Mouse (Mus musculus) gastrocnemius, adult 2 months (tissue): ENCODE measurements around the gene Ndel1. TPM values are rescaled to one million over a fixed set of nuclear protein-coding genes. Genes with fewer than 3 reads are reported as not detected.
A peak's percentile ranks its signal among the peaks of the same experiment; 100 is the strongest.
"Not testable (repeated sequence)": the region's sequence is repeated elsewhere in the genome, so short reads cannot be mapped to it uniquely, and the experiment has no call there.

Experiments
- DNase-seq: peaks from one replicate; pipeline ENCODE4 v3.0.0; 2022
- H3K27ac ChIP-seq: fragments of 200-600 bp; 2 replicates; pipeline ENCODE4 v1.8.1; 2022; ENCODE audit warnings: mild to moderate bottlenecking
- H3K4me3 ChIP-seq: fragments of 200-600 bp; 2 replicates; pipeline ENCODE4 v1.8.1; 2022; ENCODE audit warnings: mild to moderate bottlenecking, moderate library complexity
- CTCF ChIP-seq: fragments of 200-600 bp; IDR thresholded peaks from 2 replicates; pipeline ENCODE4 v1.8.1; 2022; ENCODE audit warnings: antibody characterized with exemption, mild to moderate bottlenecking, moderate library complexity
- intact Hi-C: fragments of 180-260 bp; cut with DNase I; formaldehyde crosslinking; loops from one replicate; pipeline ENCODE4 v1.15.1; 2025
- total RNA-seq, 2 experiments: library from RNA; stranded (reverse); gene quantifications; 2 replicates each; pipeline ENCODE4 v1.2.3; 2021

Ndel1 gene
- total RNA-seq, 2 experiments from 2014 or later = 82.3 to 82.4 TPM

DNA sequence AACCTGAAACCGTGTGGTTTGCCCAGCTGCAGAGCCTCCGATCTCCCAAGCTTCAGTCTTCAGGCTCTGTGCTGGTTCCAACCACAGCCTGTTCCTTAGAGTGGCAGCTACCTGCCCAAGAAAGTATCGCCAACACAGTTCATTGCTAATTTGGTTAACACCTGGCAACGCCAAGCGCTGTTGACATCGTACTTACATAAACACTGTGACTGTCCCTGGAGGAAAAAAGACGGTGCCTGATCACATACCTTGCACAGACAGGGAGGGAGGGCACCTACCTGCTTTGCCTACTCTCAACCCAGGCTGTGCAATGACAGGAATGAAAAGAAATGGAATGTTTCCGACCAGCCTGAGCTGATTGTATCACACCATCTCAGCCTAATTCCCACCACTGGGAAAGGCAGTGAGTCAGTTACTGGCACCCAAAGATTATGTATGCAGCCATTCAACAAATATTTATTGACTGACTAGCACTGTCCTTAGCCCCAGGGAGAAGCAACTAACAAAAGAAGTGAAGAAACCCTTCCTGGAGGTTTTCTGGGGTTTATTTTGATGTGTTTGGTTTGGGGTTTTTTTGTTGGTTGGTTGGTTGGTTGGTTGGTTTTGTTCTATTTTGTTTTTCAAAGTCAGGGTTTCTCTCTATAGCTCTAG is 11.6 kb downstream of the Ndel1 start:
- no peak for TF ChIP-seq CTCF
- no peak overlapping the region for H3K27ac ChIP-seq
- no peak for DNase-seq

DNA sequence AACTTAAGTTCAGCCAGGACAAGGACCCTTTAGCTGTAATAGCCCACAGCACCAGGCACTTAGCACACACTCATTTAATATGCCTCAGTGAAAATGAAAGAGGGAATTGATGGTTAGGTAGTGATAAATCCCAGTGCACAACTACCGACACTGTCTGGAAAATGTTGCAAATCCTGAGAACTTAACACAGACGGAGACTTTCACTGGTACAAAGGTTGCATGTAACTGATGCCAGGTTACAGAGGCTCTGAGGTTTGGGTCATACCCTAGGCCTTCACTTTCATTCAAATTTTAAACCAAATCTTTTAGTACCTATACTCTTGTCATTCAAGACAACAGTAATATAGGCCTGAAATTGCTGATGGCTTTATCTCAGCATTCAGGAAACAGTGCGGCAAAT is 14.3 kb downstream of the Ndel1 start:
- Histone ChIP-seq H3K4me3 (no peak overlapping the region), H3K27ac (no peak overlapping the region)
- no peak for DNase-seq
- no peak for TF ChIP-seq CTCF
- intact Hi-C loops = no loop called here

More for the DNA sequence above, 11.6 kb downstream of the Ndel1 start:
- intact Hi-C loops = no loop called here
- no peak overlapping the region for H3K4me3 ChIP-seq

DNA sequence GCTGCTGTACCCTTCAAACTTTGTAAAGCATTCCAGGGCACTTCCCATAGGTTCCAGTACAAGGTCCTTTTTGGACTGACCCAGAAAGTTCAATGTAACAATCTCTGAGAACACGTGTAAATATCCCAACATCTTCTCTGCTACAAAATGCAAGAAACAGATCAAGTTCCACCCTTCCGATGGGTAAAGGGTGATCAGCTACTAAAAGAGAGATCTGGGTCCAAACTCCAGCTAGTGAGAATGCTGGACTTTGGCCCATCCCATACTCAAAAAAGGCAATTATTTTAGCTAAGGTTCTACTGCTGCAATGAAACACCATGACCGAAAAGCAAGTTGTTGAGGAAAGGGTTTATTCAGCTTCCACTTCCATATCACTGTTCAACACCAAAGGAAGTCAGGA is 17.0 kb downstream of the Ndel1 start:
- intact Hi-C loops = no loop called here

DNA sequence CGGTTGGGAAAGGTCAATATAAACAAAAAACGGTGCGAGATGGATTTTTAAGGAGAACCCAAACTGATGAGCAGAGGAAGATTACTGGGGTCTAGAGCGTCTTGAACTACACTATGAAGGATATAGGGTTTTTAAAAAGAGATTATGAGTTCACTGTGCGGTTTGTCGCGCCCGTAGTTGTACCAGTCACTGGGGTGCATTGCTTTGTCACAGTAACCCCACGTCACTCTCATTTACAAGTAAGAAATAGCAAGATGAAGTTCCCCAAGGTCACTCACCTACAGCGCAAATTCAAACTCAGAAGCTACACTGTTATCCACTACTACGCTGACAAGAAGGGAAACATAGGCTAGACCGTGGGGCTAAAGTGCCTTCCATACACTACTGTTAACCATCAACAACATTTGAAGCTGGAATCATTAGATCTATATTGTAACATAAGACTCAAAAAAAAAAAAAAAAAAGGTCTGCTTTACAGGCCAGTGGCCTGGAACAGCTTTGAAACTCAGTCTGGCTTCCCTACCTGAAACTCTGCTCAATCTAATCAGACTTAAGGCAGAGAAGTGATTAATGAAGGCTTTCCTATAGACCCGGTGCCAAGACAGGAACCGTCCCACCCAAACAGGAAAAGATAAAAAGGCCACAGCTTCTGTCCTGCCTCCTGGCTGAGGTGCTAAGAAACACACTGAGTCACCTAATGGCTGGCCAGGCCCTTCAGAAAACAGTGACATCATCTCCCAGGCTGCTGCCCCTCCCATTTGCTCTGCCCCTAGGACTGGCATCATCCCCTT is 17.9 kb downstream of the Ndel1 start:
- H3K27ac ChIP-seq = peak overlapping the region; percentile 100
- intact Hi-C loops = no loop called here
- peak overlapping the region; percentile 95 for H3K4me3 ChIP-seq
- DNase-seq = peak; percentile 57
- TF ChIP-seq CTCF = peak; percentile 8; the same call in 1 of the 2 replicates

More for the DNA sequence above, 17.0 kb downstream of the Ndel1 start:
- DNase-seq = no peak
- H3K4me3 ChIP-seq = no peak overlapping the region
- no peak for TF ChIP-seq CTCF
- H3K27ac ChIP-seq = peak overlapping the region; percentile 100

DNA sequence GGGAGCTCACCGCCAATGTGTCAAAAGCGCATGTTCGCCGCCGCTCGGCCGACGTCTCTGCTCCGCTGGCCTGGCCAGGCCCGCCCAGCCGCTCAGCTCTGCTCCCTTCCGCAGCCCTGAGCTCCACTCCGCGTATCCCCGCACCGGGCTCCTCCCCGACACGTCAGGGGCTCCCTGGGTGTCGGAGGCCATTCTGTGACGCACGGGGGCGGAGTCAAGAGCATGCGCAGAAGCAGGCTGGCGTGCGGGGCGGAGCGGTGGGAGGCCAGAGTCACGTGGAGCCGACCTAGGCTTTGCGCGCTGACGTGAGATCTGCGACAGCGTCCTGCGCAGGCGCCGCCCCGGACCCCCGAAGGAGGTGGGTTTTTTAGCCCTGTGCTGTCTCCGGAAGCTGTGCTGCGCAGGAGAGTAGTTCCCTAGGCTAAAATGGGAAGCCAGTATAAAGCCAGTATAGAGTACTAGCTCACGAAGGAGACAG is 18.7 kb downstream of the Ndel1 start:
- Histone ChIP-seq H3K27ac (peak overlapping the region; percentile 100), H3K4me3 (peak overlapping the region; percentile 95)
- peak; percentile 100 for DNase-seq
- intact Hi-C loops = no loop called here
- TF ChIP-seq CTCF = no peak

DNA sequence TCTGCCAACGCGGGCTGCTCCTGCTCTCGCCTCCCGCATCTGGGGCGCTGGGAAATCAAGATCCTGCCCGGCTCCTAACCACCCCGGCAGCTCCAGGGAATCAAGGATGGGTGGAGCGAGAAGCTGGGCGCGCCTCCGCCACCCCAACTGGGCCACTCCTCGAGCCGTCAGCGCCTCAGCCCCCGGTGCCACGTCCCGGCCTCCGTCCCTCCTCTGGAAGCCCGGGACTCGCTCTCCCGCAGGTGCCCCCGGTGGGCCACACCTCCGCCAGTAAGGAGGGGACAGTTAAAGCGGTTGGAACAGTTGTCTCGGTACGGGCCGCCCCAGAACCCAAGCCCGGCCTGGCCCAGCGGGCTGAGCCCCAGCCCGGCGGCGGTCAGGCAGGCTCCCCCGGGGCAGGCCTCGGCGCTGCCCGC is 19.2 kb downstream of the Ndel1 start:
- Histone ChIP-seq H3K4me3 (peak overlapping the region; percentile 95), H3K27ac (peak overlapping the region; percentile 100)
- intact Hi-C loops = no loop called here
- peak; percentile 90 for DNase-seq
- TF ChIP-seq CTCF = no peak

DNA sequence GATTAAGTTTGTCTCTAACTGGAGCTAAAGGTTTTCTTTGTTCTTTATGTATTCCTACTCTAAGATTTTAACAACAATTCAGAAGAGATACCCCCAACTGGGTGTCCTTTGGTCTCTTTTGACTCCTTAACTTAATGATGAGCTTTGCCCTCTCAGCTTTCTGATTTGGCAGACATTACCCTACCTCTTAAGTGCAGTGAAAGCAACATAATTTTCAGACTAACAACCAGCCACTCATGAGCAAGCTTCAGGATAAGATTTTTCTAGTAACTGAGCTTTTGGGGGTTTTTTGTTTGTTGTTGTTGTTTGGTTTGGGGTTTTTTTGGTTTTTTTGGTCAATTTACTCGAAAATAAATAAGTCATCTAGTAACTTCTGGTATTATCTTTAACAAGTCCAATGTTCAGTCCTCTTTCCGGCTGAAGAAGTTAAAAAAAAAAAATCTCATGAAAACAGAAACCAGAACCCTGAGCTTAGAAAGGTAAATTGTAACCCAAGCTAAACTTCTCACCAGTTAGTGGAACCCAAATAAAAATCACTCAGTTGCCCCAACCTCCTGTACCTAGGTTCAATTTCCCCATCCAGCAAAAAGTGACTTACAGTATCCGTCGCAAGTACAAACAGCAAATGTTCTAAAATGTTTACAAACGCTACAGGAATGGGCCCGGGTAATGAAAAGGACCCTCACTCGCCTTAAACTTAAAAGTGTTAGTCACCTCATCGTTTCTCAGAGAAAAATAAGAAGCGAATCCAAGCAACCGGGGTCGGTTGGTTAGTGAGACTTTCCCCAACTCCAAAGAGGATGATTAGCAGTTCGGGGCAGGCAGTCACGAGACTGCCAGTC is 19.8 kb downstream of the Ndel1 start:
- Histone ChIP-seq H3K27ac (peak overlapping the region; percentile 100), H3K4me3 (peak overlapping the region; percentile 95)
- no peak for TF ChIP-seq CTCF
- no peak for DNase-seq
- intact Hi-C loops = no loop called here

DNA sequence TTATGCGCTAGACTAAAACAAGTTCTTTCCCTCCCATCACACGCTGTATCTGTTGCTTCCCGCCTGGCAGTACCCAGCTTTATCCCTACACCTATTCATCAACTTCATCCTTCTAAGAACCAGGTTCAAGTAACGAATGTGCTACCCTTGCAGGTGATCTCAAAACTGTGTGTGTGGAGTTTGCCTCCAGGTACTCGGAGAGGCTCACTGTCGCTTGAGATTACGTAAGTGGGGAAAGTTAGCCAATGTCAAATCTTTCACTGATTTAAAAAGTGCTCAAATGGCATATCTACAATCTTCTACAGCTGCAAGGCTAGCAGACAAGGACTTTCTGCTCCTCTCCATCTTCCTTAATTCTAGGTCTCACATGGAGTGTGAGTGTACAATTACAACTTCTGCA is 20.8 kb downstream of the Ndel1 start:
- TF ChIP-seq CTCF = no peak
- H3K4me3 ChIP-seq = peak overlapping the region; percentile 95
- no peak for DNase-seq
- intact Hi-C loops = no loop called here
- H3K27ac ChIP-seq = peak overlapping the region; percentile 100

DNA sequence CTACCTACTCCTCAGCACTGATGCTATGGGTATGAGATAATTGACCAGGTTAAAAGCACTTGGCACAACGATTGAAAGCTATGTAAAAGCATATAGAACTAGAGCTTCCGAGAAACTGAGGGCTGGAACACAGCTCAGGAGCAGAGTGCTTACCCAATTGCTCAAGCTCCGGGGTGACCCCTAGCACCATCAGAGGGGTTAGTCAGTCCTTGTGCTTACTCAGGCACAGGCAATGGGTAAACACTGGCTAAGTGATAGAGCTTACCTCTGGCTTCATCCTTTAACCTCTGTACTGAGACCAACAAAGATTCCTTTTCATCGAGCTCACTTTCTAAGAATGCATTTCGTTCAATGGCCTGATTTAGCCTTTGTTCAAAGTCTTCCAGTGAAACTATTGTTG is 32.1 kb downstream of the Ndel1 start:
- H3K27ac ChIP-seq = no peak overlapping the region
- H3K4me3 ChIP-seq = no peak overlapping the region
- intact Hi-C loops = loop anchor here (5.0 kb wide), 1 partner anchor 33 kb away; the partner anchor contains the start of gene Ndel1
- DNase-seq = no peak
- no peak for TF ChIP-seq CTCF

DNA sequence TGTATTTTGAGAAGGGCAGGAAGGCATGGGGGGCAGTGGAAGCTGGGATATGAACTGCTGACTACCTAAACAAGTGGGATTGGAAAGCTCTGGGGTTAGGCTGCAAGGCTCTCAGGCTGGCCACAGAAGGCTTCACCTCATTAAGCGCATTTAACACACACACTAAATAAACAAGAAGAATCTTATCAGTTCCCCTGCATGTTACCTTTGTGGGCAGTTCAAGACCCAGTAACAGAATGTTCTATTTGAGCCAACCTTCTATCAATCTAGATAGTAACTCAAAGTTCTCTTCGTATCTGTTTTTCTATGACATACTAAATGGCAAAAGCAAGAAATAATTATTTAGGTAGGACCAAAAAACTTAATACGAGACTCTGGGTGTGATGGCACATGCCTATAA is 36.6 kb downstream of the Ndel1 start:
- intact Hi-C loops = loop anchor here (5.0 kb wide), 1 partner anchor 37 kb away; the partner anchor contains the start of gene Ndel1

DNA sequence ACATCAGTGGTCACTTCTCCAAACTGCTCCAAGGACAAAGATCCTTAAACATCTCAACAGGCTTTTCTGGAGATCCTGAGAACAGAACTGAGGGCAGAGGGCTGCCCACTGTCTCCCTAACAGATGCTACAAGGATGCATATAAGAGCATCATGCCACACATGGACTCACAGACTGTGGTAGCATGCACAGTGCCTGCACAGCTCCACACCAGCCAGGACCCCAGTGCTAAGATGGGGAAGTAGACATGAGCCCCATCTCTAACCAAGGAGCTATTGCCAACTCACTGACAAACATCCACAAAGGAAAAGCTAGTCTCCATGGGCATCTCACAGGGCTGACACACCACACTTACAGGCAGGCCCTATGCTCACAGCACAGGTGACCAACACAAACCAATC is 38.1 kb downstream of the Ndel1 start:
- H3K27ac ChIP-seq = no peak overlapping the region
- TF ChIP-seq CTCF = no peak
- no peak for DNase-seq
- H3K4me3 ChIP-seq = no peak overlapping the region
- intact Hi-C loops = no loop called here

More for the DNA sequence above, 36.6 kb downstream of the Ndel1 start:
- Histone ChIP-seq H3K27ac (no peak overlapping the region), H3K4me3 (no peak overlapping the region)
- no peak for TF ChIP-seq CTCF
- DNase-seq = no peak

DNA sequence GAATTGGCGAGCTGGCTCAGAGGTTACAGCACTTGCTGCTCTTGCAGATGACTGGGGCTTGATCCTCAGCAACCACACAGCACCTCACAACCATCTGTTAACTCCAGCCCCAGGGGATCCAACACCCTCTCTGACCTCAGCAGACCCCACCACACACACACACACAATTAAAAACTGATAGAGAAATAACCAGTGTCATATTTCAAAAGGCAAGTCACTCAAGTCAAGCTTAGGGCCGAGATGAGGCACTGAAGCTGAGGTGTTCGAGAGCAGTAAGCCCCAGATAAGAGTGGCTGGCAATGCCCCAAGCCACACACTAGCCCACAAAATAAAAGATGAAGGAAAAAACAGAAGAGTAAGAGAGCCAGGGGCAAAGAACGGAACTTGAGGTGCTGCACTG is 38.9 kb downstream of the Ndel1 start:
- TF ChIP-seq CTCF = no peak
- no peak for DNase-seq
- Histone ChIP-seq H3K27ac (no peak overlapping the region), H3K4me3 (no peak overlapping the region)
- intact Hi-C loops = no loop called here

DNA sequence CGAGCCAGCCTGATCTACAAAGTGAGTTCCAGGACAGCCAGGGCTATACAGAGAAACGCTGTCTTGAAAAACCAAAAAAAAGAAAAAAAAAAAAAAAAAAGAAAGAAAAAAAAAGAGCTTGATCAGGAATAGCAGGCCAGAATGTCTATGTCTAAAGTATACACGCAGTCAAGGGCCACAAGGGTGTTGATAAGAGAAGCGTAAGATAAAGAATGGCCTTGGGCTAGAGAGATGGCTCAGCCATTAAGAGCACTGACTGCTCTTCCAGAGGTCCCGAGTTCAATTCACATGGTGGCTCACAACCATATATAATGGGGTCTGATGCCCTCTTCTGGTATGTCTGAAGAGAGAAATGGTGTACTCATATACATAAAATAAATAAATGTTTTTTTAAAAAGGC is 40.1 kb downstream of the Ndel1 start:
- H3K27ac ChIP-seq, H3K4me3 ChIP-seq, DNase-seq, intact Hi-C loops: not testable (repeated sequence)
